ENCODE assay signal across 22 mouse cellular contexts in genomic region chr11:104074763-104075162, GRCm38 (mm10). TPM values are rescaled to one million over a fixed set of nuclear protein-coding genes. Genes with fewer than 3 reads are reported as not detected.
"Had no signal": no experiment of that assay in that cellular context is flagged by ENCODE, and none has a peak within 500 bp of the region (broad histone marks: within the 10 kb centered on the region; RNA-seq: fewer than 3 reads in every experiment).

No protein-coding gene starts in this region.

- H3K27ac ChIP-seq: lung, embryonic 15.5 days; macrophage; midbrain, embryonic 13.5 days; midbrain, embryonic 15.5 days; neural tube, embryonic 12.5 days had no signal

- H3K9me3 ChIP-seq: lung, embryonic 15.5 days; midbrain, embryonic 13.5 days; midbrain, embryonic 15.5 days; neural tube, embryonic 12.5 days had no signal

- H3K4me2 ChIP-seq: lung, embryonic 15.5 days; midbrain, embryonic 11.5 days; midbrain, embryonic 13.5 days; midbrain, embryonic 15.5 days; neural tube, embryonic 12.5 days had no signal

- H3K4me1 ChIP-seq: lung, embryonic 15.5 days; midbrain, embryonic 15.5 days had no signal

- H3K9ac ChIP-seq: lung, embryonic 15.5 days; midbrain, embryonic 13.5 days; midbrain, embryonic 15.5 days; neural tube, embryonic 12.5 days had no signal

- H3K27me3 ChIP-seq: lung, embryonic 15.5 days; midbrain, embryonic 13.5 days; midbrain, embryonic 15.5 days; neural tube, embryonic 12.5 days had no signal

- DNase-seq: lung, adult 2 months; lung, postnatal 14 days; lung, postnatal 36 days; retina, postnatal 1 day; right cerebral cortex, postnatal 25 days; right cerebral cortex, postnatal 4 days; spleen, adult 18-20 months; thymus, adult 18-20 months; thymus, postnatal 14 days; thymus, postnatal 36 days had no signal

- H3K36me3 ChIP-seq: lung, embryonic 15.5 days; midbrain, embryonic 13.5 days; midbrain, embryonic 15.5 days; neural tube, embryonic 12.5 days had no signal

- ATAC-seq: lung, postnatal 0 days; midbrain, embryonic 13.5 days; midbrain, embryonic 15.5 days had no signal

- H3K4me3 ChIP-seq: lung, embryonic 15.5 days; megakaryocyte, embryonic 14.5 days; midbrain, embryonic 13.5 days; midbrain, embryonic 15.5 days; neural tube, embryonic 12.5 days had no signal

RNA-seq across cellular contexts. Expression of gene Crhr1, which starts 57.9 kb away (rescaled TPM):
- total RNA-seq: megakaryocyte progenitor cell, adult 5-6 weeks; monocyte, adult 5-6 weeks; neutrophil, adult 5-6 weeks had no signal
- polyA plus RNA-seq: lung, adult 2 months; lung, embryonic 15.5 days; lung, postnatal 0 days; macrophage; small intestine, adult 2 months had no signal
